Mouse (Mus musculus) lung, embryonic 14.5 days (tissue): Measurements from ENCODE around the gene Cacybp. TPM values are rescaled to one million over a fixed set of nuclear protein-coding genes. Genes with fewer than 3 reads are reported as not detected.

Experiments
- ATAC-seq: fragments of 200-750 bp; cut with Nextera tagmentation; 2 replicates; pipeline ENCODE4 v1.8.0; 2017; ENCODE audit warnings: mild to moderate bottlenecking, moderate TSS enrichment, moderate library complexity; ENCODE audit not compliant: insufficient read depth
- DNase-seq: peaks from one replicate; pipeline ENCODE4 v3.0.0-alpha.2; 2015
- H3K27ac ChIP-seq: fragments of 300-500 bp; sonication (generic); 2 replicates; pipeline ENCODE4 v1.5.1; 2014; ENCODE audit warnings: low read depth, mild to moderate bottlenecking, moderate library complexity
- H3K27me3 ChIP-seq: fragments of 300-500 bp; sonication (generic); 2 replicates; pipeline ENCODE4 v1.6.1; 2014; ENCODE audit warnings: low read length, control low read depth; ENCODE audit not compliant: insufficient read depth
- H3K36me3 ChIP-seq: fragments of 300-500 bp; sonication (generic); 2 replicates; pipeline ENCODE4 v1.6.1; 2014; ENCODE audit warnings: control low read depth; ENCODE audit not compliant: insufficient read depth
- H3K4me1 ChIP-seq: fragments of 300-500 bp; sonication (generic); 2 replicates; pipeline ENCODE4 v1.6.1; 2014; ENCODE audit warnings: antibody characterized with exemption, control low read depth; ENCODE audit not compliant: insufficient read depth
- H3K4me2 ChIP-seq: fragments of 300-500 bp; sonication (generic); 2 replicates; pipeline ENCODE4 v1.6.1; 2014; ENCODE audit warnings: mild to moderate bottlenecking
- H3K4me3 ChIP-seq: fragments of 300-500 bp; sonication (generic); 2 replicates; pipeline ENCODE4 v1.5.1; 2014; ENCODE audit warnings: low read depth, low read length
- H3K9ac ChIP-seq: fragments of 300-500 bp; sonication (generic); 2 replicates; pipeline ENCODE4 v1.6.1; 2014
- H3K9me3 ChIP-seq: fragments of 300-500 bp; sonication (generic); 2 replicates; pipeline ENCODE4 v1.6.1; 2016; ENCODE audit warnings: low read depth, low read length, control low read depth
- CTCF ChIP-seq: IDR thresholded peaks from 2 replicates; pipeline ENCODE4 v1.5.1; 2016; ENCODE audit warnings: antibody characterized with exemption, low read depth
- WGBS: fragments of 180-500 bp; shearing (Covaris S2); extraction: QIAGEN DNeasy Blood & Tissue Kit; methylation state at CpG from one replicate; pipeline ENCODE4 v1.1.7; 2014; 5-methylcytosine and 5-hydroxymethylcytosine counted together
- polyA plus RNA-seq: library from polyadenylated mRNA; unstranded; fragments of >200 nt; fragmentation: Nextera tagmentation; extraction: Ambion mirVana; gene quantifications from 2 replicates; pipeline ENCODE4 v1.2.1, GENCODE M21; 2014

The Cacybp gene
- 253 and 257 TPM in 2 replicates for polyA plus RNA-seq

DNA sequence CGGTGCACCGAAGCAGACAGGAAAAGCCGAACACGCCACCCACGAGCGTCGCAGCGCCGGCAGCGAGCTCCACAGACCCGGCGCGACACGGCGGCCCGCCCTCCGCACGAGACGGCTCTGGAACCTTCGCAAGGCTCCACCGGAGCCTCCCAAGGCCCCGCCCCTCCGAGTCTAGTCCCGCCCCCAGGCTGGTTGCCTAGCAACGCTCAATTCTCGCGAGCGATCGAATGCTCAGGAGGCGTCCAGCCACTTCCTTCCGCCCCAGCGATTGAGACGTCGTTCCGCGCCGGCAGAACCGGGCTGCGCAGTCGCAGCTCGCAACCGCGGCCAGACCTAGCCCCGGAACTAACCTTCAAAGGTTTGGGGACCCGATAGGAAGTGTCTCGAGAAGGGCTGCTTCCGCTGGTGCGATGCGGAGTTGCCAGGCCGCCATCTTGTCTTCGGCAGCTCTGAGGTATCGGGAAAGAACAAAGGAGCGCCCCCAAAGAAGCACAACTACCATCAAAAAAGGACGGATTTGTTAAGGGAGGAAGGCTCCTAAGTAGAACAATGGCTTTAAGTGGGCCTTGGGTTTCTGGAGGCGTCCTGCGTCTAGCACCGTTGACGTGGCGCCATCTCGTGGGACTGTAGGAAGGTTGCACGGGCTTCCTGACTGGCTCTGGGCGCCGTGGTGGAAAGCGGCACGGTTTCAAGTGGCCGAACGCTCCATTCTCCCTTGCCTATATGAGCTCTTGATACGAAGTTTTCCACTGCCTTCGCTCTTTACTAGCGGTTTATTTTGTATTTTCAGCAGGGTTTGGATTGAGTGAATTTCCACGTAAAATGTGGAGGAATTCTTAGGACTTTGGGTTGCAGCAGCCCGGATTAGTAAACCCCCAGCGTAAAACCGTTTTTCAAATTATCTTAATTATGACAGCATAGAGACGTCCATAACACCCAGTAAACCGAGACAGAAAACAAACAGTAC, at the start of gene Cacybp:
Gene Cacybp, minus strand, starts transcription at position 173 of the 967 bp plus-strand sequence.
- TF ChIP-seq CTCF: peak; percentile 78
- H3K9ac ChIP-seq: peak within 1 kb of the TSS; percentile 92
- peak within 1 kb of the TSS; percentile 84 for H3K4me2 ChIP-seq
- H3K9me3 ChIP-seq: no peaks in the 10 kb centered on the region
- H3K4me1 ChIP-seq: peaks cover 9% of the 10 kb centered on the region
- no peaks in the 10 kb centered on the region for H3K27me3 ChIP-seq
- WGBS: under 1% methylated on average over 72 of the region's 76 CpGs
- H3K27ac ChIP-seq: peak within 1 kb of the TSS; percentile 99
- ATAC-seq (peak; percentile 98), DNase-seq (peak; percentile 99)
- H3K36me3 ChIP-seq: peaks cover 4% of the 10 kb centered on the region; the same call in 1 of the 2 replicates
- H3K4me3 ChIP-seq: peak within 1 kb of the TSS; percentile 91

DNA sequence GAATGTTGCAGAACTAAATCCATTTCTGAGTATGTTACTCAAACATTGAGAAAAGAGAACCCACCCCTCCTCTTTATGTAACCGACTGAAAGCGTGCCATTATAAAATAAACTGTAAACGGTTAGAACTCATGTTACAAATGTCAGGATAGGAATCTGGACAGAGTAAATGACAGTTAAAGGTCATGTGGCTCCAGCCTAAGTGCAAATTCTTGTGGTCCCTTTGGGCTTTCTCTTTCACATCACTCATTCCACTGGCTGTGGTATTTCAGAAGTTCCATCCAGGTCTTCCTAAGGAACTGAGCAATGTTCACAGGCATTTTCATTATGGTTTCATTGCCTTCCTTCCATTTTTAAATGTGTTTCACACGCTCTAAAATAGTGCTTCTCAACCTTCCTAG, 49.7 kb upstream of the Cacybp start:
- no peaks in the 10 kb centered on the region for H3K9me3 ChIP-seq
- no peak overlapping the region for H3K4me2 ChIP-seq
- H3K27ac ChIP-seq: no peak overlapping the region
- no peaks in the 10 kb centered on the region for H3K36me3 ChIP-seq
- H3K4me3 ChIP-seq: no peak overlapping the region
- DNase-seq: peak; percentile 7
- 45% methylated on average over 4 of the region's 4 CpGs for WGBS
- peaks cover 4% of the 10 kb centered on the region for H3K4me1 ChIP-seq
- no peaks in the 10 kb centered on the region for H3K27me3 ChIP-seq
- ATAC-seq: no peak
- H3K9ac ChIP-seq: no peak overlapping the region
- TF ChIP-seq CTCF: no peak

DNA sequence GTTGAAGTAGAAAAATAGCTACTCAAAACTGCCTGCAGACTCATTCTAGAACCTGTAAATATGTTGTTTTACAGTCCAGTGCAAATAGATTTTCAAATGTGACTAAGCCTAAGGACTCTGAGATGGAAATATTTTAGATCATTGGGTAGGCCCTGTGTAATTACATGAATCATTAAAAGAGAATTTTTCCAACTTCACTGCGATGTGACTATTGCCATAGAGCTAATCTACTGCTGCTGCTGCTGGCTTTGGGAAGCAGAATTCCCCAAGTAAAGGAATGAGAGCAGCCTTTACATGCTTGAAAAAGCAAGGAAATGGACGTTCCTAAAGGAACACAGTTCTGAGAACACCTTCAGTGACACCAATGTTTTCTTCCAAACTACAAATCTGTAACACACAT, 49.2 kb upstream of the Cacybp start:
- H3K36me3 ChIP-seq: no peaks in the 10 kb centered on the region
- peaks cover 4% of the 10 kb centered on the region for H3K4me1 ChIP-seq
- H3K9me3 ChIP-seq: no peaks in the 10 kb centered on the region
- TF ChIP-seq CTCF: no peak
- ATAC-seq (no peak), DNase-seq (no peak)
- no peak overlapping the region for H3K4me2 ChIP-seq
- H3K27me3 ChIP-seq: no peaks in the 10 kb centered on the region
- 66% methylated on average over 2 of the region's 2 CpGs for WGBS
- no peak overlapping the region for H3K4me3 ChIP-seq
- no peak overlapping the region for H3K27ac ChIP-seq
- no peak overlapping the region for H3K9ac ChIP-seq

DNA sequence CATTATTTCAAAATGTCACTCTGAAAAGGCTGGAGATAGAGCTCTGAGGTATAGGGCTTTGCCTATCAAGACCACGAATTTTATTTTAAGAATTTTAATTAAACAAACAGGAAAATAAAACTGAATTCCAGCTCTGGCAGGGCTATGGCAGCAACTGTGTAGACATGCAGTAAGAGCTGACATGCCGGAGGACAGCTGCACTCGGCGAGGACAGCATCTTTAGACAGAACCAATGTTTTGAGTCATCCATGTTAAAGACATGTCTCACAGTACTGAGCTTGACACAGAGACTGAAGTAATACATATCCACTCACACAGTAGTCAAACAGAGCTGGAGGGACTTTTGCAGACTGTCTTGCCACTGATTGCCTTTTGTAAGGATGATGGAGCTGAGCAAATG, 47.9 kb upstream of the Cacybp start:
- no peak overlapping the region for H3K4me2 ChIP-seq
- no peak for TF ChIP-seq CTCF
- H3K4me1 ChIP-seq: peaks cover 4% of the 10 kb centered on the region
- no peaks in the 10 kb centered on the region for H3K36me3 ChIP-seq
- DNase-seq (no peak), ATAC-seq (no peak)
- no peak overlapping the region for H3K27ac ChIP-seq
- no peaks in the 10 kb centered on the region for H3K27me3 ChIP-seq
- H3K4me3 ChIP-seq: no peak overlapping the region
- WGBS: 71% methylated on average over 4 of the region's 4 CpGs
- H3K9ac ChIP-seq: no peak overlapping the region
- no peaks in the 10 kb centered on the region for H3K9me3 ChIP-seq

DNA sequence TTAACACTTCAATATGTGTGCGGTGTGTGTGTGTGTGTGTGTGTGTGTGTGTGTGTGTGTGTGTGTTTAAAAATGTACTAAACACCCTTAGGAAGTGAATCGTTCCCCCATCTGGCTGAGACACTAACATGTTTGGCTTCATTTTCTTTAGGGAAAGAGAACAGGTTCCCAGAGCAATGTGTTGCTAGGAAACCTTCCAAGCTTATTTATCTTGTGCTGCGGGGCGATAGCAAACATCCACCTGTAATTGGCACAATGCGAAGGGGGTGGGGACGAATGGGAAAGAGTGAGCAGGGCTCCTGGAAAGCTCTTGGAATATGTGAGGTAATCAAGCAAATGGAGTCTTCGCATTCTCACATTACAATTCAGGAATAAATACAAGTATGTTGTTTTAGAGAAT, 47.2 kb upstream of the Cacybp start:
- TF ChIP-seq CTCF: no peak
- H3K27ac ChIP-seq: no peak overlapping the region
- WGBS: 31% methylated on average over 7 of the region's 7 CpGs
- DNase-seq: peak; percentile 56
- 0 out of 2 replicates have a peak, but pooled peaks have one; percentile 47 for ATAC-seq
- peaks cover 4% of the 10 kb centered on the region for H3K4me1 ChIP-seq
- no peaks in the 10 kb centered on the region for H3K9me3 ChIP-seq
- H3K27me3 ChIP-seq: no peaks in the 10 kb centered on the region
- no peaks in the 10 kb centered on the region for H3K36me3 ChIP-seq
- no peak overlapping the region for H3K9ac ChIP-seq
- no peak overlapping the region for H3K4me3 ChIP-seq
- no peak overlapping the region for H3K4me2 ChIP-seq

DNA sequence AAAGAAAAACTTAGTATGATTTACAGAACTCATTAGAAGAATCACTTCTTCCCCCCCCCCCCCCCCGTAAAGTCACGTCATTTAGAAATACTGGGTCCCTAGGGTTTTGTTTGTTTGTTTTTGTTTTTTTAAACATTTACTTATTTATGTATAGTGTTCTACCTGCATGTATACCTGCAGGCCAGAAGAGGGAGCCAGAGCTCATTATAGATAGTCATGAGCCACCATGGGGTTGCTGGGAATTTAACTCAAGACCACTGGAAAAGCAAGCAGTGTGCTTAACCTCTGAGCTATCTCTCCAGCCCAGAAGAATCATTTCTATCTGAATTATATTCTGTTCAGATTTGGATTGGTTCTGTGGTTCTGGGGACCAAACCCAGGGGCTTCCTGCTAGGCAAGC, 40.4 kb upstream of the Cacybp start:
- Histone ChIP-seq H3K27me3 (no peaks in the 10 kb centered on the region), H3K9me3 (no peaks in the 10 kb centered on the region), H3K4me1 (no peaks in the 10 kb centered on the region), H3K9ac (no peak overlapping the region), H3K4me2 (no peak overlapping the region), H3K36me3 (no peaks in the 10 kb centered on the region), H3K4me3 (no peak overlapping the region), H3K27ac (no peak overlapping the region)
- ATAC-seq (no peak), DNase-seq (no peak)
- no peak for TF ChIP-seq CTCF
- 100% methylated on average over 2 of the region's 2 CpGs for WGBS

DNA sequence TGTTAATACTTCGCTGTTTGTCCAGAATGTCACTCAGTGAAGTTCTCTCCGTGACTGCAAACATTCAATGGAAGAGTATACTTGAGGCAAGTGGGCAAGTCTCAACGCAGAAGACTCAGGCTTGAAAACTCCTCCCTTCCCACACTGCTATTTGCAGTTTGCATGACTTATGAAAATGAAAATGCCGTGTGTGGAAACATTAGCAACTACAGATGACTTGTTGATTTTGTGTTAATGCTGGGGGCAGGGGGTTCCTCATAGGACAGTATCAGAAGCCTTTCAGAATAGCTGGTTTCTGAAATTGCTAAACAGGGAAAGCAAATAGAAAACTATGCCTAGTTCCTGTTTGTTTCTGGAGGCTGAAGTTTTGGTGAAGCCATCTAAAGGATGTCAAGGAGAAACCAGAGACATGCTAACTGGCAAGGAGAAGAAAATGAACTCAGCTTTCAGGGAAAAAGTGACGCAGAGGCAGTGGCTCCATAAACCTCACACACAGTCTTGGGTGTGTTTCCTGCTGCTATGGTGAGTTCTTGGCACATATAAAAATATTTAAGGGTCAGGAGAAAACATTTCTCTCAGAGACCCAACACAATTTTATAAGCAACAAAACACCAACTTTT, 38.8 kb upstream of the Cacybp start:
- no peaks in the 10 kb centered on the region for H3K4me1 ChIP-seq
- H3K36me3 ChIP-seq: no peaks in the 10 kb centered on the region
- H3K4me2 ChIP-seq: no peak overlapping the region
- no peaks in the 10 kb centered on the region for H3K9me3 ChIP-seq
- ATAC-seq: no peak
- H3K4me3 ChIP-seq: no peak overlapping the region
- H3K9ac ChIP-seq: no peak overlapping the region
- H3K27me3 ChIP-seq: no peaks in the 10 kb centered on the region
- H3K27ac ChIP-seq: no peak overlapping the region
- TF ChIP-seq CTCF: no peak
- no peak for DNase-seq
- WGBS: 48% methylated on average over 5 of the region's 5 CpGs
